Mouse (Mus musculus): ENCODE data around the gene Hist1h3d.
"Not testable (repeated sequence)": the region's sequence is repeated elsewhere in the genome, so short reads cannot be mapped to it uniquely, and the experiment has no call there.

The Hist1h3d gene

GRCm38 (mm10) chr13:23585442-23586098 lies 10.0 kb downstream of the Hist1h3d start:
- DNase-seq = peak; percentile 87

GRCm38 (mm10) chr13:23586099-23586939 lies 10.8 kb downstream of the Hist1h3d start:
- DNase-seq = no peak

- DNase-seq = no peak
Measured at GRCm38 (mm10) chr13:23586940-23587225, 11.3 kb downstream of the Hist1h3d start.

DNA sequence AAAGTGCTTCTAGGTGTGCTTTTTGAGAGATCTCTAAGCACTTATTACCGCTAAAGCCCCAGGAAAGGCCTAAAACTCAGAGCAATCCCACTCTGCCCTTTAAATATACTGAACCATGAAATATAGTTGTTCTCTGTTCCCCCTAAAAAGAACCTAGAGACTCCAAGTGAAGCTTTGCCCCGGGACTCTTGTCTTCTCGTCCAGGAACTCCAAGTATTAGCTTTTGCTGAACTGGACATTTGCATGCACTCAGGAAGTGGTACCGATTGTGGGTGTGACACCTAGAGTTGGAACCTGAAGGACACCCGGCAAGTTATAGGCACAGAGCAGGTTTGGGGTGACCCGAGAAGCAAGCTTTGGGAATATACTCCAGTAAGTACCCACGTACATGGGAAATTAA lies 15.6 kb downstream of the Hist1h3d start:
- no peak for DNase-seq

- DNase-seq = not testable (repeated sequence)
Measured at GRCm38 (mm10) chr13:23591886-23592285, 16.3 kb downstream of the Hist1h3d start.

DNA sequence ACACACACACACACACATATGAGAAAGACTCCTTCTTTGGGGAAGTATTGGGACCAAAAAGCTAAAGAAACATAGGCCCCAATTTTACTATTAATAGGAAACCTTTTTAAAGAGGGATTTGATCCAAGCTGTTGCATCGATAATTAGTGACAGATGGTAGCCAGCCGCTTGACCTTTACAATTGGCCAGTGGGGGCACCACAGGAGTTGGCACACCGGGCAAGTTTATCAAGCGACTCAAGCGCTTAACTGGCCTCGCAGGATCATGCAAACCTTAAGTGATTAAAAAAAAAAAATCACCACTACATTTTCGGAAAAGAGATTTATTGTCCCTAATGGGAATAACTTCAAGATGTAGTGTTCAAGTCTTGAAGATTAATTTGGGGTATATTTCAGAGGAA lies 17.1 kb downstream of the Hist1h3d start:
- DNase-seq = peak; percentile 79

GRCm38 (mm10) chr13:23593051-23593770 lies 17.6 kb downstream of the Hist1h3d start:
- DNase-seq = no peak

GRCm38 (mm10) chr13:23595185-23595584 lies 19.6 kb downstream of the Hist1h3d start:
- no peak for DNase-seq

- no peak for DNase-seq
Measured at GRCm38 (mm10) chr13:23595622-23596372, 20.2 kb downstream of the Hist1h3d start.

DNA sequence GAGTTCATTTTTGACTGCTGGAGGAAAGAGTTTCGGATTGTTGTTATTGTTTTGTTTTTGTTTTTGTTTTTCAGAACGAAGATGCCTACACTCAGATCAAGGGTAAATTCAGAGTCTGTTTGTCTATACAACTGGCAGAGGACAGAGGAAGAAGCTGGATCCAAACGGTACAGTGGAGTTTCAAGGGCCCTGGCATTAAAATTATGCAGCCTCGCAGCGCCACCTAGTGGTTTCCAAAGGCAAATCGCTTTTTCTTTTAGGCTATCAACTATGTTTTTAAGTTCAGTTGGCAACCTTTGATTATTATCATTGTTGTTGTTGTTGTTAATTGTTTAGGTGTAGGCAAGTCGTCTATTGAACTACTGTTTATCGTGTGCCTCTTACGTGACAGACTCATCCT lies 22.4 kb downstream of the Hist1h3d start:
- peak; percentile 74 for DNase-seq

DNA sequence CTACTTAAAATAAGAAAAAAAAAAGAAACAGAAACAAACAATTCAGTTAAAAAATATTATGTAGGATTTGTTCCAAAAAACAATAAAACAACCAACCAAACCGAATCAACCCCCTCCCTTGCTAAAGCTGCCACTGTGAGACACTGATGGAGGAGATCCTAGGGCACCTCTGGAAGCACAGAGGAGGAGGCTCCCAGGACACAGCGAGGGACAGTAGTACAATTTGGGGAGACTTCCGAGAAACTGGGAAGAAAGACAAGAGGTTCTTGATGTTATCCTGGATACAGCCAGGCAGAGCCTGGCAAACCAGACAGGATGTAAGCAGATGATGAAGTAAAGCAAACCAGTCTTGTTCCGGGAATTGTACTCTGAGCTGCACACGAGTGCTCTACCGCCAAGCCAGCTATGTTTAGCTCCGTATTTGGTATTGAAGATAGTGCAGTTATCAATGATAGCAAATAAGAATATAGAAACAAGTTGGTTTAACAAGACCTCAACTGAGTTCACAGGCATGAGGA lies 27.7 kb downstream of the Hist1h3d start:
- DNase-seq = no peak

GRCm38 (mm10) chr13:23604452-23604851 lies 28.9 kb downstream of the Hist1h3d start:
- DNase-seq = no peak

GRCm38 (mm10) chr13:23605052-23605451 lies 29.5 kb downstream of the Hist1h3d start:
- DNase-seq = no peak

- no peak for DNase-seq
Measured at GRCm38 (mm10) chr13:23609209-23609608, 33.6 kb downstream of the Hist1h3d start.

GRCm38 (mm10) chr13:23609844-23610243 lies 34.3 kb downstream of the Hist1h3d start:
- no peak for DNase-seq

DNA sequence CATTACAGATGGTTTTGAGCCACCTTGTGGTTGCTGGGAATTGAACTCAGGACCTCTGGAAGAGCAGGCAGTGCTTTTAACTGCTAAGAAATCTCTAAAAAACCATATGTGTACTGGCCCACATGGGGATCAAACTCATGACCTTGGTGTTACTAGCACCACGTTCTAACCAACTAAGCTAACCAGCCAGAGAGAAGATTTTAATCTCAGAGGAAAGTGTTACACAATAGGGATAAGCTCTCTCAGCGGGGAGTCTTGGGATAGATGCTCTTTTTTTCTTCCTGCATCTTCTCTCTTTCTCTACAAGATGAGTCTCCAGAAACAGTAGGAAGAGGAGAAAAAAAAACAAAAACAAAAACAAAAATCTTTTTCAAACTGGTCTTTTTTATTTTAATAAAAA lies 34.8 kb downstream of the Hist1h3d start:
- no peak for DNase-seq

GRCm38 (mm10) chr13:23611638-23612037 lies 36.1 kb downstream of the Hist1h3d start:
- DNase-seq = no peak

- no peak for DNase-seq
Measured at GRCm38 (mm10) chr13:23620056-23620732, 44.6 kb downstream of the Hist1h3d start.

DNA sequence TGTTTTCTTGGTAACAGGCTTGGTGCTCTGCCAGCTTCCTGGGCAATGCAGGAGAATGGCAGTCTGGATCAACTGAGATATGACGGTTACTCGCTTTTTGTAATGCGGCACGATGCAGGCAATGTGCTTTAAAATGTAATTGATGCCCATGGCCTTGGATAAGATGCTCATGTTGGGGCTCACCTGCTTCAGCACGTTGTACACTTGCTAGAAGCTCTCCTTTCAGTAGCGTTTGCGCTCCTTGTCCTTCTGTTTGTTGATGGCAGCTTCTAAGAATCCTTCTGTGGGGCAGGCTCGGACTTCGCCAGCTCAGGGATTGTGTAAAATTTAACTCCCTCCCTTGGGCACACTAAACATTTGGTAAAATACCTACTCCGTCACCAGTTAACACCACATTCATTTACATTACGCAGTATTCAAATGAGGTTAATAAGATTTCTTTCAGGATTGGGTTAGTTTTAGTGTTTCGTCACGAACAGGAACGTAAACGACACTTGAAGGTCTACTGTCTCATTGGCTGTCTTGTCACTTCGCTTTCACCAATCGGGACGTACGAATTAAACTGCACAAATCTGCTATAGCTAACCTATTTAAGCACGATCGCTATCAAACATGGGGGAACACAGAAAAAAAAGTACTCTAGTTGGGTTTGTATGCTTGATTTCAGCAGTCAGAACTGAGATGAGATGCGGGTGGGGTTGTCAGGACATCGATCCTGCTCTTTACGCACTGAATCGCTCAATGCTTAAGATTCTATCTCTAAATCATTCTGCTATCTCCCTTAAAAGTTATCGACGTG lies 45.4 kb downstream of the Hist1h3d start, which contains the start of gene Hist1h2be:
Hist1h2be (minus strand) TSS at position 392 of the 799 bp plus-strand sequence.
- peak; percentile 95 for DNase-seq

- peak; percentile 79 for DNase-seq
Measured at GRCm38 (mm10) chr13:23621532-23622174, 46.1 kb downstream of the Hist1h3d start.

Measured in cerebellum, adult 9-10 months (tissue).